Mouse (Mus musculus) kidney, adult 2 months (tissue): ENCODE measurements around the gene Dusp27.

Source experiments
- CTCF ChIP-seq: fragments of 200-500 bp; conservative IDR thresholded peaks from 2 replicates; pipeline ENCODE4 v1.5.1; 2011; ENCODE audit warnings: low read depth, mild to moderate bottlenecking, control low read depth, low read length, moderate library complexity, mixed read lengths; ENCODE audit not compliant: insufficient read depth, insufficient read length
- POLR2A ChIP-seq: fragments of 200-500 bp; IDR thresholded peaks from one replicate; pipeline ENCODE4 v1.6.1; 2011; ENCODE audit warnings: low read depth, low read length, control low read depth

DNA sequence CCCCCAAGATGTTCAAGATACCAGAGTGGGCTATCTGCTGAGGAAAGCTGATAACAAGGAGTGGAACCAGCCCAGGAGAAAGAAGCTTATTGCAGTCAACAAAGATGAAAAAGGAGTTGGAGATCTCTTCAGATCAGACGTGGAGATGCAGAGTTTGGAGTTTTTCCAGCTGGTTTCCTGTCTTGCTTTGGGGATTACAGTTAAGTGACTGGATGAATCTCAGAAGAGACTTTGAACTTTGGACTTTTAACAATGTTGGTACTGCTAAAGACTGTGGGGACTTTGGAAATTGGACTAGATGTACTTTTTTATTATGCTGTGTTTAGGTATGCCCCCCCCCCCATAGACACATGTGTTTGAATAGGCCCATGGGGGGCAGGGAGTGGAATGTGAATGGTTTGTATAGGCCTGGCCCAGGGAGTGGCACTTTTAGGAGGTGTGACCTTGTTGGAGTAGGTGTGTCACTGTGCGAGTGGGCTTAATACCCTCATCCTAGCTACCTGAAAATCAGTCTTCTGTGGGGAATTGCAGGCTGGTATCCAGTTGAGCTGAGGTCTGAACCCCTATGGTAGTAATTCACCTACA, 59.8 kb downstream of the Dusp27 start:
- TF ChIP-seq CTCF: no peak
- no peak for TF ChIP-seq POLR2A
